Mouse (Mus musculus): ENCODE results near the gene Eri3. TPM values are rescaled to one million over a fixed set of nuclear protein-coding genes. Genes with fewer than 3 reads are reported as not detected.

Eri3 gene
- total and polyA plus RNA-seq, 3 experiments: 82.0 to 90.4 (median 82.2) TPM

- Histone ChIP-seq H3K27ac (no peak overlapping the region), H3K79me2 (replicated peaks; ENCODE audit: control insufficient read depth, insufficient read depth, low read length) (no peaks in the 10 kb centered on the region), H3K4me1 (ENCODE audit: control insufficient read depth, insufficient read depth, low read length) (no peaks in the 10 kb centered on the region), H3K4me3 (no peak overlapping the region), H3K36me3 (ENCODE audit: control insufficient read depth, insufficient read depth, low read length) (no peaks in the 10 kb centered on the region), H3K9ac (ENCODE audit: low read depth, low read length) (no peak overlapping the region), H3K27me3 (ENCODE audit: control insufficient read depth, insufficient read depth, low read length) (no peaks in the 10 kb centered on the region)
- no peak for TF ChIP-seq POLR2A (IDR thresholded peaks at IDR 0.05; ENCODE audit: insufficient read depth, low read depth, low read length)
- no peak for TF ChIP-seq EP300 (IDR thresholded peaks at IDR 0.05; ENCODE audit: insufficient read depth, low read depth, low read length)
- TF ChIP-seq CTCF (IDR thresholded peaks at IDR 0.05): no peak
- intact Hi-C loops (cut with DNase I): no loop called here
- DNase-seq: no peak
- 64% methylated on average over 9 of the region's 9 CpGs for WGBS
These were observed 104.7 kb downstream of the Eri3 start for GRCm38 (mm10) chr4:117654703-117655499.

DNA sequence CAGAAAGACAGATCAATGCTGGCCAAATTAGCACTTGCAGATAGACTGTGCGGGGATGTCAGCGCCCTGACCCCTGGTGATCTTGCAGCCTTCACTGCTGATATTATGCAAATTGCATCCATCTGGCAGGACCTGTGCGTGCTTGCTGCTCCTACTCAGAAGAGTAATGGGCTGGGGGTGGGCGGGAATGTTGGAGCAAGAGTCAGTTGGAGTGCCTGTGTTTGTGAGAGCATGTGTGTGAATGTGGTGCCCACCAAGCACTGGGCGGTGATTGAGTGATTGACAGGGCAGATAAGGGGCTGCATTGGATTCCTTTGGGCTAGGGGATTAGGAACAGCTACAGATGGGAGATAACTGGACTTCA is 105.3 kb downstream of the Eri3 start:
- TF ChIP-seq EP300 (IDR thresholded peaks at IDR 0.05; ENCODE audit: insufficient read depth, low read depth, low read length) (no peak), CTCF (IDR thresholded peaks at IDR 0.05) (no peak), POLR2A (IDR thresholded peaks at IDR 0.05; ENCODE audit: insufficient read depth, low read depth, low read length) (no peak)
- Histone ChIP-seq H3K79me2 (replicated peaks; ENCODE audit: control insufficient read depth, insufficient read depth, low read length) (no peaks in the 10 kb centered on the region), H3K36me3 (ENCODE audit: control insufficient read depth, insufficient read depth, low read length) (no peaks in the 10 kb centered on the region), H3K9ac (ENCODE audit: low read depth, low read length) (no peak overlapping the region), H3K4me1 (ENCODE audit: control insufficient read depth, insufficient read depth, low read length) (no peaks in the 10 kb centered on the region), H3K27me3 (ENCODE audit: control insufficient read depth, insufficient read depth, low read length) (no peaks in the 10 kb centered on the region), H3K27ac (no peak overlapping the region), H3K4me3 (no peak overlapping the region)
- no peak for DNase-seq
- WGBS: 87% methylated on average over 5 of the region's 5 CpGs
- intact Hi-C loops (cut with DNase I): no loop called here

DNA sequence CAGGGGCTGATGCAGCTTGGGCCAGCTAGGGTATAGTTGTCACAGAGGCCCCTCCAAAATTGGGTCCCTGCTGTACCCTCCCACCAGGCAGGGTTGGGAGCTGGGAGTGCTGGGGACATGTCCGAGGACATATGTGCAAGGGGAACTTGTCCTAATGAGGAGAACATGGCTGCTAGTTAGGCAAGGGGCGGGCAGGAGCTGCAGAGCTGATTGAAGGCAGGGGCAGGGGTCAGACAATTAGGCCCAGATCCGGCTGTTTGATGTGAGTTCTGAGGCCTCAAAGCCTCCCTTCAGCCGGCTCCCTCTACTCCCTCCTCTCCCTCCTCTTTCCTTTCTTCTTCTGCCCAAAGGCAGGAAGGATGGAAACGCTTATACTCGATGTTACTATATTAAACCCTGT is 106.8 kb downstream of the Eri3 start:
- H3K4me3 ChIP-seq: no peak overlapping the region
- no peak overlapping the region for H3K9ac ChIP-seq (ENCODE audit: low read depth, low read length)
- no peaks in the 10 kb centered on the region for H3K36me3 ChIP-seq (ENCODE audit: control insufficient read depth, insufficient read depth, low read length)
- no peaks in the 10 kb centered on the region for H3K4me1 ChIP-seq (ENCODE audit: control insufficient read depth, insufficient read depth, low read length)
- TF ChIP-seq CTCF (IDR thresholded peaks at IDR 0.05) (no peak), EP300 (IDR thresholded peaks at IDR 0.05; ENCODE audit: insufficient read depth, low read depth, low read length) (no peak), POLR2A (IDR thresholded peaks at IDR 0.05; ENCODE audit: insufficient read depth, low read depth, low read length) (no peak)
- 76% methylated on average over 6 of the region's 6 CpGs for WGBS
- no peaks in the 10 kb centered on the region for H3K79me2 ChIP-seq (replicated peaks; ENCODE audit: control insufficient read depth, insufficient read depth, low read length)
- no peak overlapping the region for H3K27ac ChIP-seq
- H3K27me3 ChIP-seq (ENCODE audit: control insufficient read depth, insufficient read depth, low read length): no peaks in the 10 kb centered on the region
- intact Hi-C loops (cut with DNase I): no loop called here
- no peak for DNase-seq

DNA sequence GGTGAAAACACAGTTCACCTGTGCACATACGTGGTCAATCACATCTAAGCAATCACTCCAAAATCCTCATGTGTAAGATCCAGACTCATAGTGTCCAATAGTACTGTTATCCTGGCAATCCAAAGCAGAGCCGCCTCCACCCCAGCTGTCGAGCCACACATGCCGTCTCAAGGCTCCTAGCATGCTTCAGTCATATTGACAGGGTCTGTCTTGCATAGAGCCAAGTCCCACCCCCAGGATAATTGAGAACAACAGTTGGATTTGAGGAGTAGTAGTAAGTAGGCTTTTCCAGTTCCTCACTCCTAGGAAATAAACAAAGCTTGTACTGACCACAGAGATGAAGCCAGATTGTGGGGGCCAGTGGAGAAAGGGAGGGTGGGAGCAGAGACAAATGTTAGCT is 107.5 kb downstream of the Eri3 start:
- Histone ChIP-seq H3K36me3 (ENCODE audit: control insufficient read depth, insufficient read depth, low read length) (no peaks in the 10 kb centered on the region), H3K79me2 (replicated peaks; ENCODE audit: control insufficient read depth, insufficient read depth, low read length) (no peaks in the 10 kb centered on the region), H3K27ac (no peak overlapping the region), H3K9ac (ENCODE audit: low read depth, low read length) (no peak overlapping the region), H3K4me3 (no peak overlapping the region), H3K4me1 (ENCODE audit: control insufficient read depth, insufficient read depth, low read length) (no peaks in the 10 kb centered on the region), H3K27me3 (ENCODE audit: control insufficient read depth, insufficient read depth, low read length) (no peaks in the 10 kb centered on the region)
- no peak for TF ChIP-seq POLR2A (IDR thresholded peaks at IDR 0.05; ENCODE audit: insufficient read depth, low read depth, low read length)
- TF ChIP-seq EP300 (IDR thresholded peaks at IDR 0.05; ENCODE audit: insufficient read depth, low read depth, low read length): no peak
- TF ChIP-seq CTCF (IDR thresholded peaks at IDR 0.05): no peak
- 79% methylated on average over 4 of the region's 4 CpGs for WGBS
- intact Hi-C loops (cut with DNase I): no loop called here
- DNase-seq: no peak

DNA sequence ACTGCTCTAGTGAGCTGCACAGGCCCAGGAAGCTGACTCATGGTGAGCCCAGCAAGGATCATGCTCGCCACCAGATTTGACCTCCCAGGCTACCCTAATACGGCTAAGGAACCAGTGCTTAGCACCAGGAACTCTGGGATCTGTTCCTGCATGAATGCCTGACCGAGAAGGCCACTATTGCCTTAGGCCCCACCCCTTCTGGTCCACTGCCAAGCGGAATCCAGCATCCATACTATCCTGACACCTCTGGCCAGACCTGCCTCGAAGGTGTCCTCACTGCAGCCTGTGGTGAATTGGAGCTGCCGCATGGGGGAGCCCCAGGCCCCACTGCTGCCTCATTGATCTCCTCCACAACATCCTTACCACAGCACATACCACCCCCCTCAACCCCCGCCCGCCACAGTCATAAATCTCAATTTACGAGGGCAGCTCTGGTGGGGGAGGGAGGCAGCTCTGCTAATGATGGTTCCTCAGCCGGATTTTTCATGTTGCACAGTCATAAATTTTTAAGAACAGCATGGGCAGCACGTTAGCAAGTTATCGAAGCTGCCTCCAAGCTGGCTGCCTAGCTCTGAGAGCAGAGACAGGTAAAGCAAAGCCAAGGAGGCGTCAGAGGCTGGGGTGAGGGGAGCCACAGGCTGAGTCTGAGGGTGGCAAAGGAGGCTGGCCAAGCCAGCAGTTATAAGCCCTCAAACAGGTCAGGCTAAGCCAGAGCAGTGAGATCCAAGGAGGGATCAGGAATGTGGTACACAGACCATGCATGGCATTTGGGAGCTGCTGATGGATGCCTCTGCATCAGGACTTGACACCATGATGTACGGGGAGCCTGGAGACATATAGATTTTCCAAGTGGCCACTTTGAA is 108.6 kb downstream of the Eri3 start:
- Histone ChIP-seq H3K27ac (no peak overlapping the region), H3K79me2 (replicated peaks; ENCODE audit: control insufficient read depth, insufficient read depth, low read length) (no peaks in the 10 kb centered on the region), H3K9ac (ENCODE audit: low read depth, low read length) (no peak overlapping the region), H3K4me1 (ENCODE audit: control insufficient read depth, insufficient read depth, low read length) (no peaks in the 10 kb centered on the region), H3K4me3 (no peak overlapping the region), H3K27me3 (ENCODE audit: control insufficient read depth, insufficient read depth, low read length) (no peaks in the 10 kb centered on the region), H3K36me3 (ENCODE audit: control insufficient read depth, insufficient read depth, low read length) (no peaks in the 10 kb centered on the region)
- WGBS: 75% methylated on average over 14 of the region's 14 CpGs
- no peak for DNase-seq
- intact Hi-C loops (cut with DNase I): no loop called here
- TF ChIP-seq EP300 (IDR thresholded peaks at IDR 0.05; ENCODE audit: insufficient read depth, low read depth, low read length) (no peak), CTCF (IDR thresholded peaks at IDR 0.05) (peak; percentile 22)

DNA sequence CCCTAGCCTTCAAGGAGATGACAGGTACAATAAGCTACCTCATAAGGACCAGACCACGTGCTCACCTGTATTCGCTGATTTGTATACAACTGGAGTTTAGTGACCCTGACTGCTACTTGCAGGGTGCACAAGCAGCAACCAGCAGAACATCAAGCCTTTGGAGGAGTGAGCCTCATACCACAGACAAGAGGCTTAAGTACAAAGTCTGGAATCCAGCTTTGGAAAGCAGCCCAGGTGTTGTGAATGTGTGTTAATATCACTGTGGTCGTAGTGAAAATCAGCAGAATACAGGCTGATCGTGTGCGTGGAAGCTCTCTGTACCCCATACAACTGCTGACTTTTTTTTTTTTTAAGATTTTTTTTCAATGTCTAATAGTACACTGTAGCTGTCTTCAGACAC is 109.8 kb downstream of the Eri3 start:
- Histone ChIP-seq H3K4me1 (ENCODE audit: control insufficient read depth, insufficient read depth, low read length) (no peaks in the 10 kb centered on the region), H3K27ac (no peak overlapping the region), H3K4me3 (no peak overlapping the region), H3K79me2 (replicated peaks; ENCODE audit: control insufficient read depth, insufficient read depth, low read length) (no peaks in the 10 kb centered on the region), H3K27me3 (ENCODE audit: control insufficient read depth, insufficient read depth, low read length) (no peaks in the 10 kb centered on the region), H3K36me3 (ENCODE audit: control insufficient read depth, insufficient read depth, low read length) (no peaks in the 10 kb centered on the region), H3K9ac (ENCODE audit: low read depth, low read length) (no peak overlapping the region)
- TF ChIP-seq POLR2A (IDR thresholded peaks at IDR 0.05; ENCODE audit: insufficient read depth, low read depth, low read length): no peak
- DNase-seq: no peak
- intact Hi-C loops (cut with DNase I): no loop called here
- WGBS: 77% methylated on average over 5 of the region's 5 CpGs

Data from heart, adult 2 months (tissue).